Mouse (Mus musculus) megakaryocyte, embryonic 14.5 days (primary cell): ENCODE measurements around the gene Sardh.

Experiments used
- FLI1 ChIP-seq: IDR thresholded peaks from 2 replicates; pipeline ENCODE4 v1.6.1; 2012; ENCODE audit warnings: low read length, inconsistent platforms, mixed read lengths
- GATA1 ChIP-seq: IDR thresholded peaks from 3 replicates; pipeline ENCODE4 v1.6.1; 2012; ENCODE audit warnings: mixed read lengths, low read length, inconsistent platforms, borderline replicate concordance

- TF ChIP-seq GATA1 (no peak), FLI1 (no peak)
Observed at GRCm38 (mm10) chr2:27175696-27176267, 72.4 kb downstream of the Sardh start.
